Mouse (Mus musculus) erythroblast, embryonic 14.5 days (primary cell): Measurements from ENCODE around the gene Vars. TPM values are rescaled to one million over a fixed set of nuclear protein-coding genes. Genes with fewer than 3 reads are reported as not detected.

ENCODE experiments used
- H3K27me3 ChIP-seq: 2 replicates; pipeline ENCODE4 v1.6.1; 2012; ENCODE audit warnings: inconsistent platforms; ENCODE audit not compliant: control insufficient read depth
- H3K36me3 ChIP-seq: 2 replicates; pipeline ENCODE4 v1.6.1; 2012; ENCODE audit warnings: mild to moderate bottlenecking, inconsistent platforms; ENCODE audit not compliant: control insufficient read depth
- H3K4me1 ChIP-seq: 2 replicates; pipeline ENCODE4 v1.6.1; 2012; ENCODE audit warnings: inconsistent platforms; ENCODE audit not compliant: control insufficient read depth
- H3K4me3 ChIP-seq: replicated peaks from 2 replicates; pipeline ENCODE3; 2012; ENCODE audit warnings: moderate library complexity, mild to moderate bottlenecking, inconsistent platforms
- H3K9me3 ChIP-seq: 2 replicates; pipeline ENCODE4 v1.6.1; 2012; ENCODE audit warnings: low read length, inconsistent platforms, mixed read lengths; ENCODE audit not compliant: control insufficient read depth
- GATA1 ChIP-seq: IDR thresholded peaks from 2 replicates; pipeline ENCODE4 v1.6.1; 2012; ENCODE audit warnings: low read length, inconsistent platforms, mixed read lengths
- TAL1 ChIP-seq: IDR thresholded peaks from 3 replicates; pipeline ENCODE4 v1.6.1; 2012; ENCODE audit warnings: low read length, inconsistent platforms, mixed read lengths
- polyA plus RNA-seq: library from polyadenylated mRNA; stranded (reverse); fragments of >175 nt; gene quantifications from 2 replicates; pipeline ENCODE4 v1.2.3, GENCODE M21; 2012

Vars gene
- polyA plus RNA-seq, 1 experiment = 41.7 TPM

DNA sequence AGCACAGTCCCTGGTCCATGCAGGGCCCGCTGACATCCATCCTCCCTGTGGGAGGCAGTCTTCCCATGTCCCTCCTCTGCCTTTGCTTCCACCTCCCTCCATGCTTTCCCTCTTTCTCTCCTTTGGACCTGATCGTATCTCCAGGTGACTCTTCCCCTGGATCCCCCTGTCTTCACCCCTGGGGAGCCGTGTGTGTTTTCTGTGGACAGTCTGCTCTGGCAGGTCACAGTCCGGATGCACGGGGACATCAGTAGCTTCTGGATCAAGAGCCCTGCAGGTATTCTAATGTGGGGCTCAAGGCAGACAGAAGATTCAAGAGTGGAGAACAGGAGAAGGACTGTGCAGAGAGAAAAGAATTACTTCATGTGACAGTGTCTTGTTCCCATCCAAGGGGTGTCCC is 22.4 kb downstream of the Vars start:
- peaks cover 2% of the 10 kb centered on the region; the same call in 1 of the 2 replicates for H3K27me3 ChIP-seq
- H3K9me3 ChIP-seq = no peaks in the 10 kb centered on the region
- H3K4me3 ChIP-seq = no peak overlapping the region
- H3K4me1 ChIP-seq = peaks cover 57% of the 10 kb centered on the region
- no peaks in the 10 kb centered on the region for H3K36me3 ChIP-seq
- TF ChIP-seq TAL1 (no peak), GATA1 (no peak)

DNA sequence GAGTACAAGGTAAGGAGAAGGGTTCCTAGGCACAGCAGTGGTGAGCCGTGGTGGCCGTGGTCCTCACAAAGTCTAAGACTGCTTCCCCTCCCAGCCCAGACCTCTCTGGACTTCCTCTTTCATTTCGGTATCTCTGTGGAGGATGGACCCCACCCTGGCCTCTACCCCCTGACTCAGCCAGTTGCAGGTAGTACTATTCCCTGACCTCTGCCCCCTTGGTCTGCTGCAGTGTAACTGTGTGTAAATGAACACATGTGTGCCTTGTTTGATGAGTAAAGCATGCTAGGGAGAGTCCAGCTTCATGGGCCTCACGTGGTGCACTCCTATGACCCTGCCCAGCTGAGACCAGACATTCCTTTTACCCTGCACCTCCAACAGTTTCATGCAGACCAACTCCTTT is 23.0 kb downstream of the Vars start:
- peaks cover 2% of the 10 kb centered on the region; the same call in 1 of the 2 replicates for H3K27me3 ChIP-seq
- no peaks in the 10 kb centered on the region for H3K9me3 ChIP-seq
- TF ChIP-seq GATA1 (no peak), TAL1 (no peak)
- H3K36me3 ChIP-seq = no peaks in the 10 kb centered on the region
- H3K4me1 ChIP-seq = peaks cover 58% of the 10 kb centered on the region
- no peak overlapping the region for H3K4me3 ChIP-seq

DNA sequence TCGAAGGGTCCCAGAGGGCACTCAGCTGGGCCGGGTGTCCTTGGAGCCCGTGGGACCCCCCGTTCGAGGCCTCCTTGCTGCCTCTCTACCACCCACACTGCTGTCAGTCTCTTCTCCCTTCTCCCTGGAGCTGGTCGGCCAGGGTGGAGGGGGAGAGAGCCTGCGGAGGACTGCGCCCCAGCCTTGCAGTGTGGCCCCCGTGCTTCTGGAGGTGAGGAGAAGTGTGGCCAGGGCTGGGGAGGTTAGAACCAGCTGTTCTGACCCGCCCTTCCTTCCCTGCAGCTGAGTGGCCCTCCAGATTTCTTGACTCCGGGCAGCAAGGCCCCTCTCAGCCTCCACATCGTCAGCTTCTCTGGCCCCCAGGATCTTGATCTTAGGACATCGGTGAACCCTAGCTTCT is 23.5 kb downstream of the Vars start:
- H3K4me3 ChIP-seq = no peak overlapping the region
- no peaks in the 10 kb centered on the region for H3K36me3 ChIP-seq
- H3K9me3 ChIP-seq = no peaks in the 10 kb centered on the region
- H3K4me1 ChIP-seq = peaks cover 58% of the 10 kb centered on the region
- peaks cover 2% of the 10 kb centered on the region; the same call in 1 of the 2 replicates for H3K27me3 ChIP-seq
- no peak for TF ChIP-seq TAL1
- TF ChIP-seq GATA1 = no peak

DNA sequence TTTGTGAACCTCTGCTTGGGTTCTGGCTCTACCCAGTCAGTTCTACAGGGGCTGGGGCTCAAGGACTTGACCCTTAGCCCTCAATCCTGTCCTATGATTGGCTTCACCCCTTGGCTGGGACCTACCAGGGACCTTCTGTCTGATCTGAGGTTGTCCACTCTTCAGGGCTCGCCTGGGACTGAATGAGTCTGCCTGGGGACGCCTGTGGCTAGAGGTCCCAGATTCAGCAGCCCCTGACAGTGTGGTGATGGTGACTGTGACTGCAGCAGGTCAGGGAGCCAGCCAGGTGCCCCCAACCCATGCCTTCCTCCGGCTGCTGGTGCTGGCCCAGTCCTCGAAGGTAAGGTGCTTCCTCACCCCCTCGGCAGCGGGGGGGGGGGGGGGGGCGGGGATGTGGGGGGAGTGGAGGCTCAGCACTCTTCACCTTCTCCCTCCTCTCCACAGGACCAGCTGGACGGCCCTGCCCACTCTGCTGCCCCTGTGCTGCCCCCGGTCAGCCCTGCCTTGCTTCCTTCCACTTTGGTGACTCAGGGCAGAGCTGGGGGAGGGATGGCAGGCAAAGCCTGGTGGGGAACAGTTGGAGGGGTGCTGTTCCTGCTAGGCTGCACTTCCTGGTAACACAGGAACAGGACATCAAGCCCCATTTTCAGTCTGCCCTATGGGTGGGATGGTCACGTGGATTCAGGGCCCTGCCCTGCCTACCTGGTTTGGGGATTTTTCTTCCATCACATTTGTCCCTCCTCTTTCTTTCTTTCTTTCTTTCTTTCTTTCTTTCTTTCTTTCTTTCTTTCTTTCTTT is 24.1 kb downstream of the Vars start:
- peaks cover 63% of the 10 kb centered on the region for H3K4me1 ChIP-seq
- no peaks in the 10 kb centered on the region for H3K36me3 ChIP-seq
- H3K9me3 ChIP-seq = no peaks in the 10 kb centered on the region
- H3K27me3 ChIP-seq = peaks cover 2% of the 10 kb centered on the region; the same call in 1 of the 2 replicates
- no peak overlapping the region for H3K4me3 ChIP-seq
- TF ChIP-seq TAL1 (no peak), GATA1 (no peak)

DNA sequence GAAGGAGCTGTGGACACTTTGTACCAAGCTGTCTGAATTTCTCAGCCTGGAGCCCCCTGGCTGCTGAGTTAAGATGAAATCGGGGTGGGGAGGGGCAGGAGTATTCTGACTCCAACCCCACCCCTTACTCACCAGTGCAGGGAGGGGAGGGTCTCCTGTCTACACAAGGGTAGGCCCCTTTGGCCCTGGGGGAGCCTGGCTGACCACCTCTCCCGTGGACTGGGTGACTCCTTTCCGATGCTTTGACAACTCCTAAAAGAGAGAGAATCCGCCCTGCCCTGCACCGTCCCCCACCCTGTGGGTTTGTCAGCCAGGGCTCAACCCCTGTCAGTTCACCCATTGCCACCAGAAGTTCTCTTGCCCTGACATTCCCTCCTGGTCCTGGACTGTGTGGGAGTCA is 25.4 kb downstream of the Vars start:
- Histone ChIP-seq H3K27me3 (peaks cover 2% of the 10 kb centered on the region; the same call in 1 of the 2 replicates), H3K4me1 (peaks cover 60% of the 10 kb centered on the region), H3K36me3 (no peaks in the 10 kb centered on the region; the same call in 1 of the 2 replicates), H3K9me3 (no peaks in the 10 kb centered on the region), H3K4me3 (no peak overlapping the region)
- TF ChIP-seq GATA1 = no peak
- TF ChIP-seq TAL1 = no peak

DNA sequence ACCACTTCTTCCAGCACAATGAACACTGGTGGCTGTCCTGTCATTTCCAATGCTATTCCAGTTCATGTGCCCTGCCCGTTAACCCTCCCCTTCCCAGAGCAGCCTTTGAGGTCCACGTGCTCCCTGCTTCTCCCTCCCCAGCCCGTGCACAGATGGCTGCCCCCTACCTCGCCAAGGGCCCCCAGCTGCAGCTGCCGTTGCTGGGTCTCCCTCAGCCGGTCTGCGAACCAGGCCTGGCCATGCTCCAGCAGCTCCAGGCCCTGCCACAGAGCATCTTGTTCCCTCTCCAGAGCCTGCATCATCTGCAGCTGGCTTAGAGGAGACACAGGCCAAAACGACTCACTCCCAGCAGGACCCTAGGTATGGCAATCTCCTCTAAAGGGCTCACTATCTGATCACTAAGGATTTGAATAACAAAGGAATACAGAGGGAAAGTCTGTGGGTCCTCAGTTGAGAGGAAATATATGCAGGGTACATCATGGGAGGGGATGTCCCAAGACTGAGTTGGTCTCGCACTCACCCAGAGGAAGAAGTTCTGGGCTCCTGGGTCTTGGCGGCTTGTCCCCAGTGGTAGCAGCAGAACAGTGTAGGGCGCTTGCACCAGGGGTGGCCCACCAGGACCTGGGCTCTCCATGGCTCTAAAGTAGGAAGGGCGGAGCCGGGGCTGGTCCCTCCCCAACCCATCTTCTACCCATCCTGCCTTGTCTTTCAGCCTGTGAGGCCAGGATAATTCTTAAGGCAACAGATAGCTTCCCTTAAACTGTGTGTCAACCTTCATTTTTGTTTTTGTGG is 26.7 kb downstream of the Vars start, which contains the start of gene Sapcd1:
TSS of gene Sapcd1 (minus strand) at position 740 of the 792 bp plus-strand sequence.
- Histone ChIP-seq H3K4me3 (no peak within 1 kb of the TSS), H3K4me1 (peaks cover 60% of the 10 kb centered on the region), H3K36me3 (no peaks in the 10 kb centered on the region; the same call in 1 of the 2 replicates), H3K27me3 (peaks cover 2% of the 10 kb centered on the region; the same call in 1 of the 2 replicates), H3K9me3 (no peaks in the 10 kb centered on the region)
- TF ChIP-seq TAL1 (no peak), GATA1 (no peak)

DNA sequence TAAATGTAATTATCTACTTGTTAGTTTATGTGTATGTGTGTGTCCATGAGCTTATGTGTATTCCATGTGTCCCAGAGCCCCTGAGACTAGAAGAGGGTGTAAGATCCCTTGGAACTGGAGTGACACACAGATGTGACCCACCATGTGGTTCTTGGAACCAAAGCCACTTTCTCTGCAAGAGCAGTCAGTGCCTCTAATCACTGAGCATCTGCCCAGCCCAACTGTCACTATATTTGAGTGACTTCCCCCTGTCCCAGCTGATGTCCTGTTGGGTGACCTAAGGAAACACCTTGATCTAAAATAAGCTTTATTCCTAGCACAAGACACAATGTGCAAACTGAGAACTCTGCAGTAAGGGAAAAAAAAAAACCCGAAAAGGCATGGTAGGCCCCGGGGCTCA is 27.5 kb downstream of the Vars start:
- TF ChIP-seq GATA1 (no peak), TAL1 (no peak)
- no peaks in the 10 kb centered on the region; the same call in 1 of the 2 replicates for H3K36me3 ChIP-seq
- no peak overlapping the region for H3K4me3 ChIP-seq

DNA sequence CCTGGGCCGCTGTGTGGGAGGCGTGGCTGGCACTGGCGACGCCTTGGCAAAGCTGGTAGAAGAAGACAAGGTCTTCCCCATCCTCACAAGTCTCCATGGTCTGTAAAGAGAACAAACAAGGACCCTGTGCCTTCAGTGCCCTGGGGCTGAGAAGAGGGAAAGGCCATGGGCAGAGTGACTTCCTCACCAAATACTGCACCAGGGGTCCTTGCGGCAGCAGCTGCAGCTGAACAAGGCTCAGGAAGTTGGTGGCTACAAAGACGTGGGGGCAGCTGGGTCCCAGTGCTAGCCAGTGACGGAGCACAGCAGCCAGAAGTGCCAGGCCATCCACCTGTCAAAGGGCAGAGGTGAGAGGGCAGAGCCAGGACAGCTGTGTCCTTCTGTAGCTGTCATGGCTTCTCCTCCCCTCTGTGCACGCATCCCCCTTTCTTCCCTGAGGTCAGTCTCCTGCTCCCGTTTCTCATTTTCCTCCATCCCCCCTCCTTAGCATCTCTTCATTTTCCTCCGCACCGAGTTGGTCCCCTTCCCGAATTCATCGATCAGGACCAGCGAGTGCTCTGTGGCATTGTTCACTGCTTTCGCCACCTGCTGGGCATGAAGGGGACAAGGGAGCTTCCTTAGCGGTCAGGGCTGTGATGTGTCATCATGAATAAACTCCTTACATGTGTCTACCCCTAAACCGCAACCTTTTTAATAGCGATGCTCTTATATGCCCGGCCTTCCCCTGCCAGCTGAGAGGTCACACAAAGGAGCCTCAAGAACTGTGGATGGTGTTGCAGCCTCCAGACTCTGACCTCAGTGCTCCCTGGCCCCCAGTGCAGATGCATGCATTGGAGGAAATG is 29.1 kb downstream of the Vars start:
- Histone ChIP-seq H3K4me3 (no peak overlapping the region), H3K4me1 (peaks cover 50% of the 10 kb centered on the region), H3K27me3 (no peaks in the 10 kb centered on the region), H3K9me3 (no peaks in the 10 kb centered on the region), H3K36me3 (no peaks in the 10 kb centered on the region; the same call in 1 of the 2 replicates)
- TF ChIP-seq TAL1 (no peak), GATA1 (no peak)

More for the DNA sequence above, 27.5 kb downstream of the Vars start:
- Histone ChIP-seq H3K4me1 (peaks cover 56% of the 10 kb centered on the region), H3K27me3 (peaks cover 2% of the 10 kb centered on the region; the same call in 1 of the 2 replicates), H3K9me3 (no peaks in the 10 kb centered on the region)
